In the genomic region with DNA sequence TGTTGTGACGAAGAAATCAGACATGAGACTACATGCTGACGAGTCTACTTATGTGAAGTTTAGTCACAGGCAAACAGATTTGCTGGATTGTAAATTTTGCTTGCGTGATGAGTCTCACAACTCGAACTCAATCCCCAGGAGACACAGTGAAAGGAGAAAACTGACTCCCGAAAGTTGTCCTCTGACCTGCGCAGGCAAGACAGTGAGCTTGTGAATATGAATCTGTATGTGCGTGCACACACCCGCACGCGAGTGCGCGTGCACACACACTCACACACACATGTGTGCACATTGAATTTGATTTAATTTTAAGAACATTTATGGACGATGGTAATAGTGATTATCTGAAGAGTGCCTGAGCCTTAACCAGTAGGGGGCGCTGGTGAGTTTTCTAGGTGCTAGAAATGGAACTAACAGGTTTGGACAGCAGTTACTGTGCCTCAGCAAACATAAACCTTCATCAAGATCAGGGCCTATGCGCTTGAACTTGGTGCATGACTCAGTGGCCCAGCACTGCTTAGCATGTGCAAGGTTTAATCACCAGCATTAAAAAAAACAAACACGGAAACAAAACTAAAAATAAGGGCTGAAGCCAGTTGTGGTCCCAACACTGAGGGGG, we compare ENCODE assay signal across 8 mouse cellular contexts. TPM values are rescaled to one million over a fixed set of nuclear protein-coding genes. Genes with fewer than 3 reads are reported as not detected.
DNase-seq lines count a peak whose midpoint lies in the region; ATAC-seq and TF ChIP-seq lines count a peak whose summit lies in the region.

No protein-coding gene starts in this region.

- H3K27me3 ChIP-seq in midbrain, embryonic 14.5 days (ENCODE audit: control insufficient read depth, insufficient read depth, low read length) = 0 out of 2 replicates have a peak, but pooled peaks cover 5% of the 10 kb centered on the region
- 0 out of 2 replicates have a peak, but pooled peaks cover 2% of the 10 kb centered on the region for H3K27me3 ChIP-seq in midbrain, embryonic 15.5 days (replicated peaks)
- H3K27me3 ChIP-seq in forebrain, postnatal 0 days (ENCODE audit: insufficient read depth, low read length) = no peaks in the 10 kb centered on the region

- H3K4me1 ChIP-seq in midbrain, embryonic 14.5 days (ENCODE audit: control insufficient read depth, insufficient read depth, low read length) = no peaks in the 10 kb centered on the region
- peaks cover 13% of the 10 kb centered on the region; the same call in 1 of the 2 replicates for H3K4me1 ChIP-seq in midbrain, embryonic 15.5 days
- no peaks in the 10 kb centered on the region for H3K4me1 ChIP-seq in forebrain, postnatal 0 days (ENCODE audit: insufficient read depth)
- H3K4me1 ChIP-seq in lung, adult 2 months (ENCODE audit: control insufficient read depth, insufficient read depth, low read length) = no peaks in the 10 kb centered on the region

- no peak overlapping the region for H3K4me2 ChIP-seq in midbrain, embryonic 14.5 days (ENCODE audit: low read length)
- H3K4me2 ChIP-seq in midbrain, embryonic 15.5 days = no peak overlapping the region
- no peak overlapping the region for H3K4me2 ChIP-seq in forebrain, postnatal 0 days (ENCODE audit: low read depth)

- H3K9ac ChIP-seq in midbrain, embryonic 14.5 days (replicated peaks; ENCODE audit: low read length) = no peak overlapping the region
- no peak overlapping the region for H3K9ac ChIP-seq in midbrain, embryonic 15.5 days
- no peak overlapping the region for H3K9ac ChIP-seq in forebrain, postnatal 0 days

- no peaks in the 10 kb centered on the region for H3K9me3 ChIP-seq in midbrain, embryonic 14.5 days (ENCODE audit: control insufficient read depth, low read length)
- no peaks in the 10 kb centered on the region for H3K9me3 ChIP-seq in midbrain, embryonic 15.5 days
- no peaks in the 10 kb centered on the region for H3K9me3 ChIP-seq in forebrain, postnatal 0 days (ENCODE audit: low read length)

- H3K27ac ChIP-seq in midbrain, embryonic 14.5 days (replicated peaks; ENCODE audit: low read depth, low read length) = no peak overlapping the region
- no peak overlapping the region for H3K27ac ChIP-seq in midbrain, embryonic 15.5 days
- H3K27ac ChIP-seq in forebrain, postnatal 0 days (ENCODE audit: low read depth, low read length) = no peak overlapping the region

- peak; percentile 70; the same call in 1 of the 2 replicates for TF ChIP-seq CTCF in brain, embryonic 14.5 days (IDR thresholded peaks at IDR 0.05; ENCODE audit: borderline replicate concordance, extremely low read depth, insufficient read depth, insufficient read length)
- TF ChIP-seq CTCF in forebrain, postnatal 0 days (IDR thresholded peaks at IDR 0.05; ENCODE audit: low read depth) = peak; percentile 84
- peak; percentile 26; the same call in 1 of the 2 replicates for TF ChIP-seq CTCF in lung, adult 2 months (IDR thresholded peaks at IDR 0.05; ENCODE audit: insufficient read depth, low read length)

- 38% methylated on average over 16 of the region's 16 CpGs for WGBS in midbrain, embryonic 14.5 days
- 35% methylated on average over 16 of the region's 16 CpGs for WGBS in midbrain, embryonic 15.5 days
- WGBS in forebrain, postnatal 0 days = 34% methylated on average over 16 of the region's 16 CpGs
- 36% methylated on average over 16 of the region's 16 CpGs for WGBS in lung, adult 2 months

- ATAC-seq in midbrain, embryonic 14.5 days (ENCODE audit: low FRiP score, low TSS enrichment) = no peak
- no peak for ATAC-seq in midbrain, embryonic 15.5 days (replicated peaks)
- no peak for ATAC-seq in forebrain, postnatal 0 days

- H3K36me3 ChIP-seq in midbrain, embryonic 14.5 days (ENCODE audit: control insufficient read depth, insufficient read depth, low read length) = no peaks in the 10 kb centered on the region
- H3K36me3 ChIP-seq in midbrain, embryonic 15.5 days (replicated peaks) = no peaks in the 10 kb centered on the region
- H3K36me3 ChIP-seq in forebrain, postnatal 0 days (ENCODE audit: insufficient read depth) = no peaks in the 10 kb centered on the region

- peak; percentile 93 for DNase-seq in midbrain, embryonic 14.5 days
- DNase-seq in brain, embryonic 14.5 days (ENCODE audit: low read depth) = peak; percentile 87
- peak; percentile 84 for DNase-seq in forebrain, postnatal 0 days
- peak; percentile 68 to 94 for DNase-seq in kidney, postnatal 36 days
- peak; percentile 78 for DNase-seq in lung, adult 2 months
- peak; percentile 43 for DNase-seq in right cerebral cortex, postnatal 25 days
- peak; percentile 70 to 82 for DNase-seq in urinary bladder, postnatal 36 days (ENCODE audit: low spot score in 2 of 2)

- H3K4me3 ChIP-seq in midbrain, embryonic 14.5 days (replicated peaks; ENCODE audit: low read depth, low read length) = no peak overlapping the region
- no peak overlapping the region for H3K4me3 ChIP-seq in midbrain, embryonic 15.5 days
- H3K4me3 ChIP-seq in forebrain, postnatal 0 days (ENCODE audit: low read depth, low read length) = no peak overlapping the region
- H3K4me3 ChIP-seq in lung, adult 2 months (replicated peaks; ENCODE audit: extremely low read depth, low read depth, low read length) = no peak overlapping the region

- TF ChIP-seq POLR2A in brain, embryonic 14.5 days (IDR thresholded peaks at IDR 0.05; ENCODE audit: borderline replicate concordance, extremely low read depth, insufficient read depth, insufficient read length, poor library complexity, severe bottlenecking) = no peak
- TF ChIP-seq POLR2A in lung, adult 2 months (IDR thresholded peaks at IDR 0.05; ENCODE audit: borderline replicate concordance, extremely low read depth, low read depth, low read length) = no peak

RNA-seq across cellular contexts. Expression of gene Gucy2e, which starts 35.4 kb away (rescaled TPM):
- 0.37 and 0.49 TPM in 2 replicates for polyA plus RNA-seq in midbrain, embryonic 14.5 days (2014; fragmentation: Nextera tagmentation; extraction: Ambion mirVana)
- polyA plus RNA-seq in midbrain, embryonic 15.5 days (2015; fragmentation: Nextera tagmentation; extraction: Ambion mirVana) = 0.75 and 0.92 TPM in 2 replicates
- 0.20 and 0.25 TPM in 2 replicates for polyA plus RNA-seq in brain, embryonic 14.5 days (2012; rRNA removed)
- 0.67 and 0.77 TPM in 2 replicates for total RNA-seq in forebrain, postnatal 0 days (2014; rRNA removed)
- 0.60 and 0.85 TPM in 2 replicates for polyA plus RNA-seq in forebrain, postnatal 0 days (2015; fragmentation: Nextera tagmentation; extraction: Ambion mirVana)
- polyA plus RNA-seq in lung, adult 2 months (2012; rRNA removed) = not detected in 2 replicates

RNA-seq across cellular contexts. Expression of gene Cntrob, which starts 51.3 kb away (rescaled TPM):
- polyA plus RNA-seq in midbrain, embryonic 14.5 days (2014; fragmentation: Nextera tagmentation; extraction: Ambion mirVana) = 14.9 and 18.6 TPM in 2 replicates
- 22.1 and 22.2 TPM in 2 replicates for polyA plus RNA-seq in midbrain, embryonic 15.5 days (2015; fragmentation: Nextera tagmentation; extraction: Ambion mirVana)
- polyA plus RNA-seq in brain, embryonic 14.5 days (2012; rRNA removed) = 42.2 and 54.4 TPM in 2 replicates
- total RNA-seq in forebrain, postnatal 0 days (2014; rRNA removed) = 20.5 and 35.7 TPM in 2 replicates
- 12.1 and 13.0 TPM in 2 replicates for polyA plus RNA-seq in forebrain, postnatal 0 days (2015; fragmentation: Nextera tagmentation; extraction: Ambion mirVana)
- 5.0 and 6.9 TPM in 2 replicates for polyA plus RNA-seq in lung, adult 2 months (2012; rRNA removed)

RNA-seq across cellular contexts. Expression of gene Trappc1, which starts 51.5 kb away (rescaled TPM):
- 189 and 220 TPM in 2 replicates for polyA plus RNA-seq in midbrain, embryonic 14.5 days (2014; fragmentation: Nextera tagmentation; extraction: Ambion mirVana)
- 182 and 184 TPM in 2 replicates for polyA plus RNA-seq in midbrain, embryonic 15.5 days (2015; fragmentation: Nextera tagmentation; extraction: Ambion mirVana)
- 116 and 118 TPM in 2 replicates for polyA plus RNA-seq in brain, embryonic 14.5 days (2012; rRNA removed)
- total RNA-seq in forebrain, postnatal 0 days (2014; rRNA removed) = 124 and 133 TPM in 2 replicates
- polyA plus RNA-seq in forebrain, postnatal 0 days (2015; fragmentation: Nextera tagmentation; extraction: Ambion mirVana) = 149 and 178 TPM in 2 replicates
- 26.7 and 48.5 TPM in 2 replicates for polyA plus RNA-seq in lung, adult 2 months (2012; rRNA removed)

RNA-seq across cellular contexts. Expression of gene Kcnab3, which starts 53.8 kb away (rescaled TPM):
- polyA plus RNA-seq in midbrain, embryonic 14.5 days (2014; fragmentation: Nextera tagmentation; extraction: Ambion mirVana) = 4.1 and 4.3 TPM in 2 replicates
- 4.1 and 4.9 TPM in 2 replicates for polyA plus RNA-seq in midbrain, embryonic 15.5 days (2015; fragmentation: Nextera tagmentation; extraction: Ambion mirVana)
- 7.0 and 8.7 TPM in 2 replicates for polyA plus RNA-seq in brain, embryonic 14.5 days (2012; rRNA removed)
- 5.5 and 5.8 TPM in 2 replicates for total RNA-seq in forebrain, postnatal 0 days (2014; rRNA removed)
- polyA plus RNA-seq in forebrain, postnatal 0 days (2015; fragmentation: Nextera tagmentation; extraction: Ambion mirVana) = 4.2 and 4.4 TPM in 2 replicates
- polyA plus RNA-seq in lung, adult 2 months (2012; rRNA removed) = 1.6 and 2.2 TPM in 2 replicates

Comparison
In these comparisons a context has a peak if more than half of its experiments do, and no peak if none do; other contexts are left out.
1. DNase-seq: peak in every context shown above with its lines; median percentile 93 in midbrain, embryonic 14.5 days; 87 in brain, embryonic 14.5 days; 84 in forebrain, postnatal 0 days; 81 in kidney, postnatal 36 days; 78 in lung, adult 2 months; 76 in urinary bladder, postnatal 36 days; 43 in right cerebral cortex, postnatal 25 days.
2. CTCF ChIP-seq: peak in every context shown above with its lines; median percentile 84 in forebrain, postnatal 0 days; 70 in brain, embryonic 14.5 days; 26 in lung, adult 2 months.